Mouse (Mus musculus): ENCODE measurements at regions not wholly inside any gene's neighbourhood (a gene's known extent, or its start where the extent isn't known, plus 50 kb on each side); places are given as distances from the start of the nearest gene placed in this dataset.
A peak's percentile ranks its signal among the peaks of the same experiment; 100 is the strongest.

- no peaks in the 10 kb centered on the region for H3K36me3 ChIP-seq
- WGBS = 77% methylated on average over 2 of the region's 2 CpGs
- H3K9ac ChIP-seq = no peak overlapping the region
- H3K27me3 ChIP-seq (replicated peaks) = no peaks in the 10 kb centered on the region
- no peak for ATAC-seq (ENCODE audit: insufficient read depth, low FRiP score, low read depth)
- no peak overlapping the region for H3K27ac ChIP-seq
- no peak overlapping the region for H3K4me2 ChIP-seq
- no peak overlapping the region for H3K4me3 ChIP-seq (replicated peaks)
- no peaks in the 10 kb centered on the region for H3K9me3 ChIP-seq
- H3K4me1 ChIP-seq = no peaks in the 10 kb centered on the region
These were observed 102.2 kb downstream of the Pih1h3b start for GRCm38 (mm10) chrX:140164859-140165258.

GRCm38 (mm10) chrX:140165966-140166365 is 103.3 kb downstream of the Pih1h3b start:
- Histone ChIP-seq H3K4me3 (replicated peaks) (no peak overlapping the region), H3K27ac (no peak overlapping the region), H3K9me3 (no peaks in the 10 kb centered on the region), H3K9ac (no peak overlapping the region), H3K27me3 (replicated peaks) (no peaks in the 10 kb centered on the region), H3K4me1 (no peaks in the 10 kb centered on the region), H3K4me2 (no peak overlapping the region), H3K36me3 (no peaks in the 10 kb centered on the region)
- WGBS = 56% methylated on average over 3 of the region's 3 CpGs
- no peak for ATAC-seq (ENCODE audit: insufficient read depth, low FRiP score, low read depth)

GRCm38 (mm10) chrX:140179850-140180249 is 117.2 kb downstream of the Pih1h3b start:
- H3K36me3 ChIP-seq = no peaks in the 10 kb centered on the region
- no peak overlapping the region for H3K27ac ChIP-seq
- no peak overlapping the region for H3K9ac ChIP-seq
- no peaks in the 10 kb centered on the region for H3K9me3 ChIP-seq
- no peak overlapping the region for H3K4me3 ChIP-seq (replicated peaks)
- no peak overlapping the region for H3K4me2 ChIP-seq
- 81% methylated on average over 4 of the region's 4 CpGs for WGBS
- ATAC-seq (ENCODE audit: insufficient read depth, low FRiP score, low read depth) = no peak
- H3K4me1 ChIP-seq = no peaks in the 10 kb centered on the region
- no peaks in the 10 kb centered on the region for H3K27me3 ChIP-seq (replicated peaks)

GRCm38 (mm10) chrX:140183003-140183402 is 120.3 kb downstream of the Pih1h3b start:
- H3K36me3 ChIP-seq = no peaks in the 10 kb centered on the region
- H3K9me3 ChIP-seq = no peaks in the 10 kb centered on the region
- ATAC-seq (ENCODE audit: insufficient read depth, low FRiP score, low read depth) = no peak
- no peak overlapping the region for H3K4me3 ChIP-seq (replicated peaks)
- no peak overlapping the region for H3K9ac ChIP-seq
- H3K27ac ChIP-seq = no peak overlapping the region
- H3K4me2 ChIP-seq = no peak overlapping the region
- WGBS = 92% methylated on average over 3 of the region's 3 CpGs
- H3K4me1 ChIP-seq = no peaks in the 10 kb centered on the region
- no peaks in the 10 kb centered on the region for H3K27me3 ChIP-seq (replicated peaks)

- Histone ChIP-seq H3K36me3 (no peaks in the 10 kb centered on the region), H3K4me3 (replicated peaks) (no peak overlapping the region), H3K9ac (no peak overlapping the region), H3K9me3 (no peaks in the 10 kb centered on the region), H3K4me2 (no peak overlapping the region), H3K27ac (no peak overlapping the region), H3K27me3 (replicated peaks) (0 out of 2 replicates have a peak, but pooled peaks cover 6% of the 10 kb centered on the region), H3K4me1 (no peaks in the 10 kb centered on the region)
- 81% methylated on average over 3 of the region's 3 CpGs for WGBS
- no peak for ATAC-seq (ENCODE audit: insufficient read depth, low FRiP score, low read depth)
These were observed 138.4 kb upstream of the Frmpd3 start for GRCm38 (mm10) chrX:140203676-140204075.

GRCm38 (mm10) chrX:140208791-140209190 is 133.3 kb upstream of the Frmpd3 start:
- no peak for ATAC-seq (ENCODE audit: insufficient read depth, low FRiP score, low read depth)
- no peak overlapping the region for H3K27ac ChIP-seq
- no peaks in the 10 kb centered on the region for H3K27me3 ChIP-seq (replicated peaks)
- no peaks in the 10 kb centered on the region for H3K4me1 ChIP-seq
- no peak overlapping the region for H3K9ac ChIP-seq
- no peak overlapping the region for H3K4me2 ChIP-seq
- H3K9me3 ChIP-seq = no peaks in the 10 kb centered on the region
- H3K36me3 ChIP-seq = no peaks in the 10 kb centered on the region
- 45% methylated on average over 3 of the region's 3 CpGs for WGBS
- H3K4me3 ChIP-seq (replicated peaks) = no peak overlapping the region

- H3K4me3 ChIP-seq (replicated peaks) = no peak overlapping the region
- no peaks in the 10 kb centered on the region for H3K4me1 ChIP-seq
- no peaks in the 10 kb centered on the region for H3K9me3 ChIP-seq
- WGBS = 39% methylated on average over 3 of the region's 3 CpGs
- H3K27me3 ChIP-seq (replicated peaks) = 0 out of 2 replicates have a peak, but pooled peaks cover 1% of the 10 kb centered on the region
- no peak overlapping the region for H3K4me2 ChIP-seq
- no peak overlapping the region for H3K27ac ChIP-seq
- H3K36me3 ChIP-seq = no peaks in the 10 kb centered on the region
- no peak overlapping the region for H3K9ac ChIP-seq
- no peak for ATAC-seq (ENCODE audit: insufficient read depth, low FRiP score, low read depth)
These were observed 129.3 kb upstream of the Frmpd3 start for GRCm38 (mm10) chrX:140212644-140213361.

- Histone ChIP-seq H3K4me1 (no peaks in the 10 kb centered on the region), H3K4me3 (replicated peaks) (no peak overlapping the region), H3K9ac (no peak overlapping the region), H3K27ac (no peak overlapping the region), H3K4me2 (no peak overlapping the region), H3K9me3 (no peaks in the 10 kb centered on the region), H3K36me3 (no peaks in the 10 kb centered on the region), H3K27me3 (replicated peaks) (0 out of 2 replicates have a peak, but pooled peaks cover 3% of the 10 kb centered on the region)
- ATAC-seq (ENCODE audit: insufficient read depth, low FRiP score, low read depth) = no peak
- 59% methylated on average over 4 of the region's 4 CpGs for WGBS
These were observed 127.7 kb upstream of the Frmpd3 start for GRCm38 (mm10) chrX:140214198-140214849.

DNA sequence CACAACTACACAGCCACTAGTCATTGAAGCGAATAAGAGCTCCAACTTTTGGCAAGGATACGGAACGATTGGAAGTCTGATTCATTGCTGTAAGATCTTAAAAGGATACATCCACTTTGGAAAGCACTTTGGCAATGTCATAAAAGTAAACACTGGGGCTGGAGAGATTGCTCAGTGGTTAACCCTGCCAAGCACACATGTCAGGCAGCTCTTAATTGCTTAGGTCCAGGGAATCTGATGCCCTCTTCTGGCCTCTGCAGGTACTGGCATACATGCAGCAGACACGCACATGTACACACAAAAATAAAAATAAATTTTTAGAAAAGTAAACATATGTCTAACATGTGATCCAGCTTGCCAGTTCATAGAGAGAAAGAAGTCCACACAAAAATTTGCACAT is 86.3 kb upstream of the Frmpd3 start:
- H3K27ac ChIP-seq = no peak overlapping the region
- no peak for ATAC-seq (ENCODE audit: insufficient read depth, low FRiP score, low read depth)
- no peak overlapping the region for H3K4me2 ChIP-seq
- 61% methylated on average over 4 of the region's 4 CpGs for WGBS
- H3K9ac ChIP-seq = no peak overlapping the region
- no peak overlapping the region for H3K4me3 ChIP-seq (replicated peaks)
- no peaks in the 10 kb centered on the region for H3K4me1 ChIP-seq
- no peaks in the 10 kb centered on the region for H3K36me3 ChIP-seq
- H3K9me3 ChIP-seq = no peaks in the 10 kb centered on the region
- H3K27me3 ChIP-seq (replicated peaks) = 0 out of 2 replicates have a peak, but pooled peaks cover 3% of the 10 kb centered on the region

DNA sequence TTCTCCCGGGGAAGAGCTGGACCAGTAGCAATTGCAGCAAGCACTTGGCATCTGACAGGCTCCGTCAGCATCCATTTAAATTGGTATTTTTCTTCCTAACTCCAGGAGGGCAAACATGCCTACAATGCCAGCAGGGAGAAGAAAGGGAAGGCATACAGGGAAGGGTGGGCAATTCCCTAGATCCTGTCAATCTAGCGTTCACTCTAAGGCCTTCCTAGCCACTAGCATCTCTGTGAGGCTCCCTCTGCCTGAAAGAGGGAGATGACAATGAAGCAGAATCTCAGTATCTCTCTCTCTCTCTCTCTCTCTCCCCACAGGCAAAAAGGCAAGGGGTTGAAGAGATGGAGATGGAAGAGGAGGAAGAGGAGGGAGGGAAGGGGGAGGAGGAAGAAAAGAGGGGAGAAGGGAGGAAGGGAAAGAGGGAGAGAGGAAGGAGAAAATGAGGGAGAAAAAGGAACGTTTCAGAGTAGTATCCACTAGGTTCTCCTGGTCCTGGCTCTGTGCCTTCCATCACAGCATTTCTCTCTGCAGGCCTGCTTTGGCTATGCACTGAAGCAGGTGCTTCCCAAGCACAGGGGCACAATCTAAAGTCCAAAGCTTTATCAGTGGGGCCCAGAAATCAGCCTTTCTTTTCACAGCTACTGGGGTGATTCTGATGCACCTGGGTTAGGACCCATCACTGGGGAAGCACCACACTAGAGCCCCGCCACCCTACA is 72.2 kb upstream of the Frmpd3 start:
- Histone ChIP-seq H3K36me3 (no peaks in the 10 kb centered on the region), H3K4me1 (no peaks in the 10 kb centered on the region), H3K9me3 (no peaks in the 10 kb centered on the region), H3K9ac (no peak overlapping the region), H3K27me3 (replicated peaks) (0 out of 2 replicates have a peak, but pooled peaks cover 13% of the 10 kb centered on the region), H3K4me3 (replicated peaks) (no peak overlapping the region), H3K4me2 (no peak overlapping the region), H3K27ac (no peak overlapping the region)
- 64% methylated on average over 5 of the region's 5 CpGs for WGBS
- ATAC-seq (ENCODE audit: insufficient read depth, low FRiP score, low read depth) = no peak

GRCm38 (mm10) chrX:140277327-140277947 is 64.6 kb upstream of the Frmpd3 start:
- H3K9me3 ChIP-seq = no peaks in the 10 kb centered on the region
- no peaks in the 10 kb centered on the region for H3K4me1 ChIP-seq
- H3K27me3 ChIP-seq (replicated peaks) = peaks cover 51% of the 10 kb centered on the region
- H3K9ac ChIP-seq = no peak overlapping the region
- peak overlapping the region; percentile 50 for H3K4me3 ChIP-seq (replicated peaks)
- 19% methylated on average over 22 of the region's 54 CpGs for WGBS
- no peak overlapping the region for H3K27ac ChIP-seq
- H3K36me3 ChIP-seq = no peaks in the 10 kb centered on the region
- ATAC-seq (ENCODE audit: insufficient read depth, low FRiP score, low read depth) = no peak; the same call in 1 of the 2 replicates
- H3K4me2 ChIP-seq = peak overlapping the region; percentile 89
